Mouse (Mus musculus) retina, embryonic 14.5 days (tissue): ENCODE results near the gene Abcg3.
"Not testable (repeated sequence)": the region's sequence is repeated elsewhere in the genome, so short reads cannot be mapped to it uniquely, and the experiment has no call there.

Experiments used
- DNase-seq: peaks from one replicate; pipeline ENCODE4 v3.0.0-alpha.2; 2015; ENCODE audit warnings: low spot score

Abcg3 gene

DNA sequence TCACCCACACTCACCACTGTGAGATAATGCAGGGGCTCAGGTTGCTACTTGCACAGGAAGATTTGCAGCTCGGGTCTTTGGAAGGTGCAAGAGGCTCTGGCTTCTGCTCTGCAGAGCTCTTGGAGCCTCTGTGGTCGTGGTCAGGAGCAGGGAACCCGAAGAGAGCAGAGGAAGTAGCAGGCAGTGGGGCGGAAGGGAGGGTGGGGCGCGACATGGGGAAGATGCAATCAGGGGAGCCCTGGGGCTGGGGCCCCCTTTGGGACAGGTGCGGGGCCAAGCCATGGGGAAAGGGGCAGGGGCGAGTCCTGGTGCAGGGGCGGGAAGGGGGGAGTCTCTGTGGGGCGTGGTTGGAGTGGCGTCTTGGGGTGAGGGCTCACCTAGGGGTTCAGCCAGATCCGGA lies at the start of gene Abcg3:
Gene Abcg3 (minus strand): TSS at position 184 of the 400 bp plus-strand sequence.
- no peak for DNase-seq

DNA sequence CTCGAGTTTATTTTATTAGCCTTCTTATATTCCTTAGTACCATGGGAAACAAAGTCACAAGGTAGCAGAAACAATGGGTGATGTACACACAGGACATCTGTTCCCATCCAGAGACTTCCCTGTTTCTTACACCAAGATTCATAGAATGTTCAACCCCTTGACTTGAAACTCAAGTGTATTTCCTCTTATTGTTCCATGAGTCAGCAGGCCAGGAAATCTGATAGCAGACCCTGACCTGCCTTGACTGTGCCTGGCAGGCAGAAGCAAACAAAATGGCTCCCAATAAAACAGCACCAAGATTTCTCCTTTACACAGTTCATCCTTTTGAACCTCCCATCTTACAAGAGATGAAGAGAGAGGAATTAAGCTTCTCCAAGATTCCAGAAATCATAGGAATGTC lies 30.0 kb upstream of the Abcg3 start:
- no peak for DNase-seq

DNA sequence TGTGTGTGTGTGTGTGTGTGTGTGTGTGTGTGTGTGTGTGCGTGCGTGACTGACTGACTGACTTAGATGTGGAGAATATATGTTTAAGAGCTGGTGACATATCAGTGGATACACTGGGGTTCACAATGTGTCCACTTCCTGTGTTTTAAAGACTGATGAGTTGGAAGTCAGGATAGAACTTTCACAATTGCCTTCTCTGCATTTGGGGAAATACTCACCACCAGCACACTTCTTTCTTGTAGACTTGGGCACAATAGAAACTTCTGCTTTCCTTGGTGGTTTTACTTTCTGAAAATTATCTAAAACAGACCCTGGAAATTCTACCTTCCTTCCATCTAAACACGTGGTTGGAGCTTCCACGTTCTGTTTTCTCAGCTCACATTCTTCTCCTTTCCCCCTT lies 29.1 kb upstream of the Abcg3 start:
- DNase-seq: no peak

DNA sequence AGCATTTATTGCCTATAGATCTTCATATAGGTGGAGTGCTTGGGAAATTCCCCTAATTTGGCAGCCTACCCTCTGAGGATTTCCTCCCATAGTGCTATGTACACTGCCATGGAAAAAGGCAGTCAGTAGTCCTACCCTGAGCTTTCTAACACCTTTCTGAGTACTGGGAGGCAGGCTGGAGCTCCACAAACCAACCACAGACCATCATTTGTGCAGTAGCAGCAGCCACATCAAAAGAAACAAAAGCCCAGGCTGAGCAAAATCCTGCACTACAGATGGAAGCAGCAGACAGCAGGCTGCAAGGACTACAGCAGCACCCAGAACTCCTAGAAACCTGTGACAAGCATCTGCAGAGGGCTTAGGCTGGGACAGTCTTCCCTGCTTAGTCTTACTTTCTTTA lies 27.9 kb upstream of the Abcg3 start:
- DNase-seq: no peak

DNA sequence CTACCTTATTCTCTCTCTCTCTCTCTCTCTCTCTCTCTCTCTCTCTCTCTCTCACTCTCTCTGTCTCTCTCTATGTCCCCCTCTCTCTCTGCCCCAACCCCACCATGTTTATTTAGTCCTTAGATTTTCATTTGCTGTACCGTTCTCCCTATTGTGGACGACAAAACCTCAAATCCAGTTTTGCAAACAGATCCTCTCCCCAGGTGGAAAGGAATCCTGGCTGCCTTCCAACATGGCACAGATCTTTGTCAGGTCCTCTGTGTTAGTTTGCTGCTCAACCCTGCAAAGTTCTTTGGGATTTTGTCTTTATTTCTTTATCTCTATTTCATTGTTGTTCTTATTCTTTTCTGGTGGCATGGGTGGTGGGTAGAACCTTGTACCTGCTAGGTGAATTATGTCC lies 6.9 kb upstream of the Abcg3 start:
- DNase-seq: no peak

DNA sequence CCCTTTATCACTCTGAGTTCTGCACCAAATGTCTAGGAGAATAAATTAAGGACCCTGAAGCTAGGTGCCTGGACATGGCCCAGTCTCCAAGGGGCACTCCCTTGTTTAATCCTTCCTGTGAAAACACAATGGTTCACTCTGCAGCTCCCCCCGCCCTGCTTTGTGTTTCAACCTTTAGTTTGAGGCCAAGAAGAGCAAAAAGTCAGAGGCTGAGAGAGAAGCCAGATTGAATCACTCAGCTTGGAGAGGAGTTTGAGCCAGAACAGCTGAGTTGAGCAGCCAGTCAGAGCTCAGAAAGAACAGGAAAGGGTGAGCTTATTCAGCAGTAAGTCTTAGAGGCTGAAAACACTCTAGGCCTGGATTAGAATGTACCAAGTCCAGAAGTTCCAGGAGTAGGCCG lies 5.5 kb upstream of the Abcg3 start:
- DNase-seq: no peak

DNA sequence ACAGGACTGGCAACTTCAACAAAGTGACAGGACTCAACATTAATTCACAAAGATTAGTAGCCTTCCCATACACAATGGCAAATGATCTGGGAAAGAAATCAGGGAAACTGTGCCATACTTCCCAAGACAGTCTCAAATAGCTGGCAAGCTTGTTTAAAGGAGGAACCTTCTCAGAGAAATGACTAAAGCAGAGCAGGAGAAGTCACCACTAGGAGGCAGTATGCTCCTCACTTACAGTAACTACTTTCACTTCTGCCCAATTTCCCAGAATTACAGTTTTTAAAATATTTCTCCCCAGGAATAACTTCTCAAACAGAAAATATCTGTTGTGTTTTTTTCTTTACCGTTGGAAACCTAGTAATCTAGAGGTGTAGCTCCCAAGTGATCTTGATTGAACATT lies 4.2 kb upstream of the Abcg3 start:
- DNase-seq: peak; percentile 44

DNA sequence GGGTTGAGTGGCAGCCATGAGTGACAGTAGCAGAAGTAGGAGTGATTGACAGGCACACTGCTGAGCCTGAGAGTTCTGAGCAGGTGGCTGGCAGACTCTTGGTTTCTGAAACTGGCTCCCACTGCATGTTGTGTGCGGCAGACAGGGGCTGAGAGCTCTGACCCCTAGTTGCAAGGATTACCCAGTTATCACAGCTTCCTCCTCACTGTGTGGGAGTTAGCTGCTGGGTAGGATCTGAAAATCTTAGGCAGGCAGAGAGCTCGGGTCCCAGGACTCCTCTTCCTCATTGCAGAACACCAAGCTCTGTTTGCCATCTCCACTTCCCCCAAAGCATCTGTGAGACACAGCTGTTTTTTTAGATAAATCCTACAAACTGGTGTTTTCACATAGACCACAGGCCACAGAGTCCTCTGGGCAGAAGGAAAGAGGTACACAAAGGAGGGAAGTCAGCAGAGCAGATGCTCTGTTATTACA lies 3.4 kb downstream of the Abcg3 start:
- DNase-seq: no peak

DNA sequence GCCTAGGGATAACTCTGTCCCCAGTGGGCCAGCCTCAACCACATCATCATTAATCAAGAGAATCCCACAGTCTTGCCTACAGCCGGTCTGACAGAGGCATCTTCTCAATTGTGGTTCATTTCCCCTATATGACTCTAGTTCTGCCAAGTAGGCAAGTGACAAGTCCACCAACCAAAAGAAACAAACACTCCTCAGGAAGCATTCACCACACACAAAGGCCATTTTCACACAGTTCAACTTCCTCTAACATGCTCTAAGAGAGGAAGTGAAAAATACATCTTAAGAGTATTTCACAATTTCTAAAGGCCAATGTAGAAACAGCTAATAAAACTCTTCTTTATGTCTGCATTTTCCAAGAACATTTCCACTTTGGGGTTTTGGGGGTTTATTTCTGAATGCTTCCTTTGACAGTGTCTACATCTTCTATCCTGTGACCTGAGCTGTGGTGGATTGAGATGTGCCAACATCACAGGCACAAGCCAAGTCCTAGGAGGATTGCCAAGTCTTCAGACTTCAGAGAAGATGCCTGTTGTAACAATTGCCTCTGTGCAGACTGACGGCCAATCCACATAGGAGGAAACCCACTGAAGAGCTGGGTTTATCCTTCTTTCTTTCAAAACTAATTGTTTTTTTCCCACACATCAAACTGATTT lies 24.3 kb downstream of the Abcg3 start:
- no peak for DNase-seq

DNA sequence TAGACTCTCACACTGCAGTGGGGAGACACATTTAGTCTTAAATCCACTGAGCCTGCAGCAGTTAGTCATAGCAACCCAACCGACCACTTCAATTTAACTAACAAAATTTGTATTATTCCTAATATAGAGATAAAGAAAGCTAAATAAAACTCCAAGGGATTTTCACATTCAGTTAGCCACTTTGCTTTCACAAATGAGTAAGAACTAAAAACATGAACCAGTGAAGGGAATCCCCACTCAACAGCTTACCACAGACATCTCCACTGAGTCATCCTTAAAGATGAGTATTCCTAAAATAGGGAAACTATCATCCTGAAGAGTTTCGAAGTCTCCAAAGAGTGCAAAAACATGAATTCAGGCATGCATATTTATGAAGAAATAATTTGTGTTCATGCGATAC lies 27.3 kb downstream of the Abcg3 start:
- no peak for DNase-seq

DNA sequence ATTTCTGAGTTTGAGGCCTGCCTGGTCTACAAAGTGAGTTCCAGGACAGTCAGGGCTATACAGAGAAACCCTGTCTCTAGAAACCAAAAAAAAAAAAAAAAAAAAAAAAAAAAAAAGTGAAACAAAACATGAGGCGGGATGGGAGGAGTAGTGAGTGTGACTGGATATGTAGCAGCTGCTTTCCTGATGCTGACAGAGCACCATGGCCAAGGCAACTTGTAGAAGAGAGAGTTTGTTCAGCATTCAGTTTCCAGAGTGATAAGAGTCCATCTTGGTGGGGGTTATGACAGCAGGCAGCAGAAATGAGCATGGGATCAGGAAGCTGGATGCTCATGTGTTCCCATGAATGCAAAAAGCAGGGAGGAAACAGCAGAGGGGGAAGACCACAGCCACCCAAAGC lies 35.6 kb downstream of the Abcg3 start:
- no peak for DNase-seq

DNA sequence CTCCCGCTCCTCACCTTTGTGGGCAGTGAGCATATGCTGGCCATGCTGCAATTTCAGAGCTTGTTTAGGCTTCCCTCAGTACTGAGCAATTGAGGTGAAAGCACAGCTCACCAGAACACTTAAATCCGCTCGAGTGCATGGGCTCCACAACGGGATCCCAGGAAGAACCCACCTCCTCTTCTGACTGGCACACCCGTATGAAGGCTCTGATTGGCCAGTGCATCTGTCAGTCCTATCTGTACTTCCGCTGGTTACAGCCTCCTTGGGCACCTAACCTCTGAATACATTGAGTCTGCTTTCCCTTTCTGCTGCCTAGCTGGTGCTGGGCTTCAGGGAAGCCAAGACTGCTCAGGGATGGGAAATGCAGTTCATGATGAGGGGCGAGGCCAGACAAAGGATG lies 48.4 kb downstream of the Abcg3 start:
- no peak for DNase-seq

DNA sequence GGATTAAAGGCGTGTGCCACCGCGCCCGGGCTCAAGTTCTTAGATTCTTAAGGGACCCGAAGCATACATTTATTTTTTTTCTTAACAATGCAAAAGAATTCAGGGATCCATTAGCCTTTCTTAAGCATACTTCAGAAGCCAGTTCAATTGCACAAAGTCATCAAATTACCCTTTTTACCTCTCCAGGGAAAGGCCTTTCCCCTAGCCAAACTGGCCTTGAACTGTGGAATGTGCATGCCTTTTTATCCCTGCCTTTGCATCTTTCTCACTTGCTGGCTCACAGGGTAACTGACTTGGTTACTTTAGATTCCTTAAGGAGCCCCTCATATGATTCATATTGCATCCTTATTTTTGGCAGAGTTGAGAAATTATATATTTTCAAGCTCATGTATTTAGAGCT lies 76.0 kb downstream of the Abcg3 start:
- DNase-seq: not testable (repeated sequence)
